Mouse (Mus musculus): Measurements from ENCODE around the gene Psmd9. TPM values are rescaled to one million over a fixed set of nuclear protein-coding genes. Genes with fewer than 3 reads are reported as not detected.

Psmd9 gene
- polyA plus RNA-seq, 1 experiment from 2014 or later = 71.0 TPM

- Histone ChIP-seq H3K4me1 (ENCODE audit: control insufficient read depth, insufficient read depth, low read length) (peaks cover 54% of the 10 kb centered on the region), H3K4me3 (replicated peaks; ENCODE audit: low read length) (no peak overlapping the region), H3K9ac (ENCODE audit: low read length) (peak overlapping the region; percentile 50), H3K27ac (ENCODE audit: low read length) (no peak overlapping the region), H3K4me2 (ENCODE audit: low read depth, low read length) (no peak overlapping the region; the same call in 1 of the 2 replicates), H3K36me3 (ENCODE audit: control insufficient read depth, insufficient read depth, low read length) (peaks cover 32% of the 10 kb centered on the region), H3K9me3 (replicated peaks; ENCODE audit: control insufficient read depth, low read length) (no peaks in the 10 kb centered on the region), H3K27me3 (ENCODE audit: control insufficient read depth, insufficient read depth, low read length) (no peaks in the 10 kb centered on the region)
- no peak for ATAC-seq (ENCODE audit: insufficient read depth, low FRiP score)
- 81% methylated on average over 25 of the region's 25 CpGs for WGBS
Measured at GRCm38 (mm10) chr5:123148073-123148722, 21.0 kb upstream of the Psmd9 start.

- peak overlapping the region; percentile 63 for H3K9ac ChIP-seq (ENCODE audit: low read length)
Measured at GRCm38 (mm10) chr5:123149451-123150400, 19.5 kb upstream of the Psmd9 start.

DNA sequence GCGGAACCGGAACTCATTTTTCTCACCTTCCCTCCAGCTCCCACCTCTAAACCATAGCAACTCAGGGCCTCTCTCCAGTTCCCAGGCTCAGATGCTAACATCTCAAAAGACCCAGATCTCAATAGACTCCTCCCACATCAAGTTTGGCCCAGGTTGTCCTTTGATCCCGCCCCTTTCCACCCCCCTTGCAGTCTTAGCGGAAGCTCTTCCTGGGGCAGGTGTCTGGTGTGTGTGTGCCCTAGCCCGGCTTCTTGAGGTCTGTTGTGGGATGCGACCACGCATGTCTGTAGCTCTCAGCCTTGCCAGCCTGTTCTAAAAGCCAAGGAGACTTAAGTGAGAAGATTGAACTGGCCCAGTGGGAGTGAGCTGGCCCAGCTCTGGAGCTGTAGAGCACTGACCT lies 18.6 kb upstream of the Psmd9 start:
- no peak for ATAC-seq (ENCODE audit: insufficient read depth, low FRiP score)

More at GRCm38 (mm10) chr5:123149451-123150400, 19.5 kb upstream of the Psmd9 start:
- peak; percentile 78 for ATAC-seq (ENCODE audit: insufficient read depth, low FRiP score)
- H3K27me3 ChIP-seq (ENCODE audit: control insufficient read depth, insufficient read depth, low read length) = no peaks in the 10 kb centered on the region
- peak overlapping the region; percentile 44 for H3K4me3 ChIP-seq (replicated peaks; ENCODE audit: low read length)
- WGBS = 4% methylated on average over 19 of the region's 19 CpGs
- H3K36me3 ChIP-seq (ENCODE audit: control insufficient read depth, insufficient read depth, low read length) = peaks cover 42% of the 10 kb centered on the region
- no peaks in the 10 kb centered on the region for H3K9me3 ChIP-seq (replicated peaks; ENCODE audit: control insufficient read depth, low read length)
- H3K4me1 ChIP-seq (ENCODE audit: control insufficient read depth, insufficient read depth, low read length) = peaks cover 44% of the 10 kb centered on the region
- no peak overlapping the region; the same call in 1 of the 2 replicates for H3K27ac ChIP-seq (ENCODE audit: low read length)
- H3K4me2 ChIP-seq (ENCODE audit: low read depth, low read length) = peak overlapping the region; percentile 66

GRCm38 (mm10) chr5:123151077-123151476 lies 18.1 kb upstream of the Psmd9 start:
- WGBS = 27% methylated on average over 7 of the region's 7 CpGs
- Histone ChIP-seq H3K9me3 (replicated peaks; ENCODE audit: control insufficient read depth, low read length) (no peaks in the 10 kb centered on the region), H3K27ac (ENCODE audit: low read length) (peak overlapping the region; percentile 67), H3K9ac (ENCODE audit: low read length) (peak overlapping the region; percentile 63), H3K4me3 (replicated peaks; ENCODE audit: low read length) (peak overlapping the region; percentile 44), H3K4me2 (ENCODE audit: low read depth, low read length) (peak overlapping the region; percentile 66), H3K27me3 (ENCODE audit: control insufficient read depth, insufficient read depth, low read length) (no peaks in the 10 kb centered on the region), H3K4me1 (ENCODE audit: control insufficient read depth, insufficient read depth, low read length) (peaks cover 32% of the 10 kb centered on the region), H3K36me3 (ENCODE audit: control insufficient read depth, insufficient read depth, low read length) (peaks cover 45% of the 10 kb centered on the region)
- ATAC-seq (ENCODE audit: insufficient read depth, low FRiP score) = peak; percentile 30; the same call in 1 of the 2 replicates

More for the DNA sequence above, 18.6 kb upstream of the Psmd9 start:
- WGBS = 33% methylated on average over 7 of the region's 7 CpGs
- no peaks in the 10 kb centered on the region for H3K27me3 ChIP-seq (ENCODE audit: control insufficient read depth, insufficient read depth, low read length)
- H3K4me1 ChIP-seq (ENCODE audit: control insufficient read depth, insufficient read depth, low read length) = peaks cover 34% of the 10 kb centered on the region
- no peaks in the 10 kb centered on the region for H3K9me3 ChIP-seq (replicated peaks; ENCODE audit: control insufficient read depth, low read length)
- peak overlapping the region; percentile 67 for H3K27ac ChIP-seq (ENCODE audit: low read length)
- peaks cover 45% of the 10 kb centered on the region for H3K36me3 ChIP-seq (ENCODE audit: control insufficient read depth, insufficient read depth, low read length)
- peak overlapping the region; percentile 63 for H3K9ac ChIP-seq (ENCODE audit: low read length)
- H3K4me2 ChIP-seq (ENCODE audit: low read depth, low read length) = peak overlapping the region; percentile 66
- peak overlapping the region; percentile 44 for H3K4me3 ChIP-seq (replicated peaks; ENCODE audit: low read length)

- Histone ChIP-seq H3K27me3 (ENCODE audit: control insufficient read depth, insufficient read depth, low read length) (no peaks in the 10 kb centered on the region), H3K4me2 (ENCODE audit: low read depth, low read length) (no peak overlapping the region), H3K27ac (ENCODE audit: low read length) (no peak overlapping the region), H3K9ac (ENCODE audit: low read length) (no peak overlapping the region), H3K36me3 (ENCODE audit: control insufficient read depth, insufficient read depth, low read length) (peaks cover 41% of the 10 kb centered on the region), H3K4me3 (replicated peaks; ENCODE audit: low read length) (no peak overlapping the region), H3K4me1 (ENCODE audit: control insufficient read depth, insufficient read depth, low read length) (peaks cover 32% of the 10 kb centered on the region), H3K9me3 (replicated peaks; ENCODE audit: control insufficient read depth, low read length) (no peaks in the 10 kb centered on the region)
- 90% methylated on average over 19 of the region's 19 CpGs for WGBS
- ATAC-seq (ENCODE audit: insufficient read depth, low FRiP score) = no peak
Measured at GRCm38 (mm10) chr5:123151707-123152362, 17.4 kb upstream of the Psmd9 start.

- Histone ChIP-seq H3K4me3 (replicated peaks; ENCODE audit: low read length) (no peak overlapping the region), H3K9me3 (replicated peaks; ENCODE audit: control insufficient read depth, low read length) (no peaks in the 10 kb centered on the region), H3K9ac (ENCODE audit: low read length) (no peak overlapping the region), H3K27me3 (ENCODE audit: control insufficient read depth, insufficient read depth, low read length) (no peaks in the 10 kb centered on the region), H3K4me2 (ENCODE audit: low read depth, low read length) (no peak overlapping the region), H3K27ac (ENCODE audit: low read length) (no peak overlapping the region), H3K36me3 (ENCODE audit: control insufficient read depth, insufficient read depth, low read length) (peaks cover 40% of the 10 kb centered on the region), H3K4me1 (ENCODE audit: control insufficient read depth, insufficient read depth, low read length) (peaks cover 32% of the 10 kb centered on the region)
- no peak for ATAC-seq (ENCODE audit: insufficient read depth, low FRiP score)
- 75% methylated on average over 1 of the region's 1 CpGs for WGBS
Measured at GRCm38 (mm10) chr5:123152901-123153300, 16.3 kb upstream of the Psmd9 start.

- peaks cover 40% of the 10 kb centered on the region for H3K36me3 ChIP-seq (ENCODE audit: control insufficient read depth, insufficient read depth, low read length)
Measured at GRCm38 (mm10) chr5:123155425-123155824, 13.8 kb upstream of the Psmd9 start.

GRCm38 (mm10) chr5:123156763-123157162 lies 12.4 kb upstream of the Psmd9 start:
- Histone ChIP-seq H3K9ac (ENCODE audit: low read length) (no peak overlapping the region), H3K9me3 (replicated peaks; ENCODE audit: control insufficient read depth, low read length) (no peaks in the 10 kb centered on the region), H3K27me3 (ENCODE audit: control insufficient read depth, insufficient read depth, low read length) (no peaks in the 10 kb centered on the region), H3K4me1 (ENCODE audit: control insufficient read depth, insufficient read depth, low read length) (no peaks in the 10 kb centered on the region), H3K4me2 (ENCODE audit: low read depth, low read length) (no peak overlapping the region), H3K36me3 (ENCODE audit: control insufficient read depth, insufficient read depth, low read length) (peaks cover 53% of the 10 kb centered on the region), H3K4me3 (replicated peaks; ENCODE audit: low read length) (no peak overlapping the region), H3K27ac (ENCODE audit: low read length) (no peak overlapping the region)
- 87% methylated on average over 12 of the region's 12 CpGs for WGBS
- no peak for ATAC-seq (ENCODE audit: insufficient read depth, low FRiP score)

More at GRCm38 (mm10) chr5:123155425-123155824, 13.8 kb upstream of the Psmd9 start:
- WGBS = 40% methylated on average over 7 of the region's 7 CpGs
- H3K4me1 ChIP-seq (ENCODE audit: control insufficient read depth, insufficient read depth, low read length) = peaks cover 8% of the 10 kb centered on the region
- H3K4me3 ChIP-seq (replicated peaks; ENCODE audit: low read length) = no peak overlapping the region
- no peaks in the 10 kb centered on the region for H3K9me3 ChIP-seq (replicated peaks; ENCODE audit: control insufficient read depth, low read length)
- no peak for ATAC-seq (ENCODE audit: insufficient read depth, low FRiP score)
- H3K9ac ChIP-seq (ENCODE audit: low read length) = no peak overlapping the region
- no peaks in the 10 kb centered on the region for H3K27me3 ChIP-seq (ENCODE audit: control insufficient read depth, insufficient read depth, low read length)
- H3K27ac ChIP-seq (ENCODE audit: low read length) = no peak overlapping the region
- H3K4me2 ChIP-seq (ENCODE audit: low read depth, low read length) = no peak overlapping the region

Data from stomach, embryonic 16.5 days (tissue).